ENCODE assay signal across 23 mouse cellular contexts in the genomic region with DNA sequence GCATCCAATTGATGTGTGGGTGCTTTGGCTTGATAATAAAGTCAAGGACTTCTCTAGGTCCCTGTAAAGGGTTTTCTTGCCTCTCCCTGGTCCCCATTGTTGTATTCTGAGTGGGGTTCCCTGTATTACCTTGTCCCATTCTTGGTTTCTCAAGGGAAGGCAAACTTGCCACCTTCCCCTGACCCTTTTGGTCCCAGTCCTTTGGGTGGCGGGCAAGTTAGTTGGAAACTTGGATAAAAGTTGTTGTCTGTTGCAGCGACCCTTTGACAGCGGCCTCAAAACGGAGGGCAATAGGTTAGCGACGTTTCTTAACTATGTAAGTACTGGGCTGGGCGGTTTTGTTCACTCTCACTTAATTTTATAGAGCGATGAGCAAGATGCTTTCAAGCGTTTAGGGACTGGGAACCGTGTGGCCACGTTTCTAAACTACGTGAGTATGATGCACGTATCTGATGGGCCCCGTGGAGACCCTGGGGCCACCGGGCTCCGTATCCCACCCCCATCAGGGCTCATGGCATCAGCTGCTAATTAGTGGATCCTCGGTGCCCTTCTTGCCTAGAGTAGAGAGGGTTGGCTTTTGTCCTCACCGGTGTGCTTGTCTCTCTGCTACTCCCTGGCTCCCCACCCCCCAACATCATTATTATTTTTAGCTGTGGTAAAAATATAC. TPM values are rescaled to one million over a fixed set of nuclear protein-coding genes. Genes with fewer than 3 reads are reported as not detected.
DNase-seq lines count a peak whose midpoint lies in the region; ATAC-seq and TF ChIP-seq lines count a peak whose summit lies in the region.
"Had no signal": no experiment of that assay in that cellular context is flagged by ENCODE, and none has a peak within 500 bp of the region (broad histone marks: within the 10 kb centered on the region; RNA-seq: fewer than 3 reads in every experiment).

No protein-coding gene starts in this region.

- no peak overlapping the region for H3K9ac ChIP-seq in heart, embryonic 12.5 days
- no peak overlapping the region for H3K9ac ChIP-seq in embryonic facial prominence, embryonic 15.5 days
- 0 out of 2 replicates have a peak overlapping the region, but pooled peaks have one; percentile 17 for H3K9ac ChIP-seq in limb, embryonic 11.5 days (ENCODE audit: low read length)
- H3K9ac ChIP-seq in limb, embryonic 14.5 days (ENCODE audit: low read depth, low read length, severe bottlenecking): no peak overlapping the region
- H3K9ac ChIP-seq: forebrain, embryonic 13.5 days had no signal

- no peak for TF ChIP-seq POLR2A in limb, embryonic 14.5 days (IDR thresholded peaks at IDR 0.05; ENCODE audit: borderline replicate concordance, extremely low read depth, insufficient read depth, insufficient read length)

- H3K4me1 ChIP-seq in heart, embryonic 12.5 days (replicated peaks): peaks cover 31% of the 10 kb centered on the region
- H3K4me1 ChIP-seq in embryonic facial prominence, embryonic 15.5 days: peaks cover 28% of the 10 kb centered on the region
- peaks cover 17% of the 10 kb centered on the region for H3K4me1 ChIP-seq in limb, embryonic 11.5 days (ENCODE audit: control insufficient read depth, insufficient read depth, low read length)
- peaks cover 22% of the 10 kb centered on the region for H3K4me1 ChIP-seq in limb, embryonic 14.5 days (ENCODE audit: control insufficient read depth, insufficient read depth, low read length)

- H3K4me3 ChIP-seq in heart, embryonic 12.5 days: no peak overlapping the region
- H3K4me3 ChIP-seq in embryonic facial prominence, embryonic 15.5 days (replicated peaks): no peak overlapping the region
- H3K4me3 ChIP-seq in limb, embryonic 11.5 days (ENCODE audit: low read depth, low read length): no peak overlapping the region
- no peak overlapping the region; the same call in 1 of the 2 replicates for H3K4me3 ChIP-seq in limb, embryonic 14.5 days (replicated peaks; ENCODE audit: low read length)
- H3K4me3 ChIP-seq: forebrain, embryonic 13.5 days; gastrocnemius, adult 2 months; heart, embryonic 13.5 days had no signal

- WGBS in heart, embryonic 12.5 days: 90% methylated on average over 18 of the region's 18 CpGs
- WGBS in embryonic facial prominence, embryonic 15.5 days: 69% methylated on average over 18 of the region's 18 CpGs
- 32% methylated on average over 18 of the region's 18 CpGs for WGBS in limb, embryonic 11.5 days
- 21% methylated on average over 18 of the region's 18 CpGs for WGBS in limb, embryonic 14.5 days

- no peak overlapping the region for H3K27ac ChIP-seq in heart, embryonic 12.5 days (ENCODE audit: poor library complexity, severe bottlenecking)
- H3K27ac ChIP-seq in embryonic facial prominence, embryonic 15.5 days (replicated peaks): peak overlapping the region; percentile 82; the same call in 1 of the 2 replicates
- H3K27ac ChIP-seq in limb, embryonic 11.5 days (replicated peaks; ENCODE audit: low read depth, low read length): no peak overlapping the region; the same call in 1 of the 2 replicates
- H3K27ac ChIP-seq in limb, embryonic 14.5 days (replicated peaks; ENCODE audit: low read depth, low read length): no peak overlapping the region
- H3K27ac ChIP-seq: forebrain, embryonic 13.5 days; hindbrain, embryonic 14.5 days had no signal

- peak; percentile 87 for DNase-seq in heart, adult 11 months
- peak; percentile 58 for DNase-seq in limb, embryonic 11.5 days (ENCODE audit: low spot score)
- no peak for DNase-seq in limb, embryonic 14.5 days (ENCODE audit: low spot score)
- no peak for DNase-seq in kidney, adult 11 months
- DNase-seq in urinary bladder, postnatal 25 days (ENCODE audit: low spot score): no peak
- DNase-seq in spleen, postnatal 14 days (ENCODE audit: low spot score in 2 of 2): no peak
- DNase-seq: adrenal gland, adult 2 months; adrenal gland, postnatal 14 days; cerebellum, adult 11 months; cerebellum, adult 2 months; cerebellum, adult 9-11 months; cerebellum, postnatal 25 days; gastrocnemius, postnatal 14 days; heart, postnatal 14 days; heart, postnatal 4 days had no signal

- H3K4me2 ChIP-seq in heart, embryonic 12.5 days: no peak overlapping the region
- no peak overlapping the region for H3K4me2 ChIP-seq in embryonic facial prominence, embryonic 15.5 days (replicated peaks)
- peak overlapping the region; percentile 31; the same call in 1 of the 2 replicates for H3K4me2 ChIP-seq in limb, embryonic 11.5 days (ENCODE audit: low read depth, severe bottlenecking)
- peak overlapping the region; percentile 33; the same call in 1 of the 2 replicates for H3K4me2 ChIP-seq in limb, embryonic 14.5 days (replicated peaks; ENCODE audit: low read depth, low read length, severe bottlenecking)
- H3K4me2 ChIP-seq: forebrain, embryonic 13.5 days had no signal

- H3K27me3 ChIP-seq in heart, embryonic 12.5 days (replicated peaks): no peaks in the 10 kb centered on the region
- H3K27me3 ChIP-seq in embryonic facial prominence, embryonic 15.5 days: no peaks in the 10 kb centered on the region
- no peaks in the 10 kb centered on the region for H3K27me3 ChIP-seq in limb, embryonic 11.5 days (ENCODE audit: control insufficient read depth, insufficient read depth, low read length)
- H3K27me3 ChIP-seq in limb, embryonic 14.5 days (ENCODE audit: control insufficient read depth, insufficient read depth, low read length): no peaks in the 10 kb centered on the region
- H3K27me3 ChIP-seq: forebrain, embryonic 13.5 days; heart, embryonic 13.5 days had no signal

- no peak for ATAC-seq in heart, embryonic 12.5 days (ENCODE audit: insufficient number of reproducible peaks, low FRiP score)
- no peak for ATAC-seq in embryonic facial prominence, embryonic 15.5 days (ENCODE audit: insufficient number of reproducible peaks, low FRiP score, low TSS enrichment, low read depth)
- ATAC-seq in limb, embryonic 11.5 days (ENCODE audit: insufficient number of reproducible peaks, low FRiP score, low TSS enrichment, low read depth): no peak
- ATAC-seq in limb, embryonic 14.5 days (ENCODE audit: low FRiP score, low read depth): 0 out of 2 replicates have a peak, but pooled peaks have one; percentile 1
- ATAC-seq: CD4-positive, CD25-positive, alpha-beta regulatory T cell, adult 4 months had no signal

- H3K9me3 ChIP-seq in heart, embryonic 12.5 days (replicated peaks): no peaks in the 10 kb centered on the region
- H3K9me3 ChIP-seq in embryonic facial prominence, embryonic 15.5 days (replicated peaks): no peaks in the 10 kb centered on the region
- H3K9me3 ChIP-seq in limb, embryonic 11.5 days (ENCODE audit: control insufficient read depth, low read length): no peaks in the 10 kb centered on the region
- H3K9me3 ChIP-seq in limb, embryonic 14.5 days (ENCODE audit: control insufficient read depth, low read length): no peaks in the 10 kb centered on the region
- H3K9me3 ChIP-seq: forebrain, embryonic 13.5 days; heart, embryonic 13.5 days had no signal

- H3K36me3 ChIP-seq in heart, embryonic 12.5 days: peaks cover 26% of the 10 kb centered on the region
- H3K36me3 ChIP-seq in embryonic facial prominence, embryonic 15.5 days: peaks cover 25% of the 10 kb centered on the region
- no peaks in the 10 kb centered on the region for H3K36me3 ChIP-seq in limb, embryonic 11.5 days (ENCODE audit: control insufficient read depth, insufficient read depth, low read length)
- H3K36me3 ChIP-seq in limb, embryonic 14.5 days (ENCODE audit: control insufficient read depth, insufficient read depth, low read length): peaks cover 36% of the 10 kb centered on the region

RNA-seq across cellular contexts. Expression of a gene that starts 26.2 kb away (rescaled TPM):
- polyA plus RNA-seq in heart, embryonic 12.5 days (2016; fragmentation: Nextera tagmentation; extraction: Ambion mirVana): 56.5 and 62.1 TPM in 2 replicates
- polyA plus RNA-seq in embryonic facial prominence, embryonic 15.5 days (2015; fragmentation: Nextera tagmentation; extraction: Ambion mirVana): 123 and 126 TPM in 2 replicates
- 39.3 and 44.3 TPM in 2 replicates for polyA plus RNA-seq in limb, embryonic 11.5 days (2014; fragmentation: Nextera tagmentation; extraction: Ambion mirVana)
- polyA plus RNA-seq in limb, embryonic 14.5 days (2012; rRNA removed): 106 TPM in 2 replicates
- polyA plus RNA-seq in limb, embryonic 14.5 days (2014; fragmentation: Nextera tagmentation; extraction: Ambion mirVana): 83.3 and 94.1 TPM in 2 replicates
- polyA plus RNA-seq: CD4-positive, CD25-positive, alpha-beta regulatory T cell, adult 4 months; erythroblast, embryonic 14.5 days had no signal

RNA-seq across cellular contexts. Expression of a gene that starts 57.3 kb away (rescaled TPM):
- 7.1 and 7.3 TPM in 2 replicates for polyA plus RNA-seq in heart, embryonic 12.5 days (2016; fragmentation: Nextera tagmentation; extraction: Ambion mirVana)
- 168 and 169 TPM in 2 replicates for polyA plus RNA-seq in embryonic facial prominence, embryonic 15.5 days (2015; fragmentation: Nextera tagmentation; extraction: Ambion mirVana)
- 166 and 178 TPM in 2 replicates for polyA plus RNA-seq in limb, embryonic 11.5 days (2014; fragmentation: Nextera tagmentation; extraction: Ambion mirVana)
- polyA plus RNA-seq in limb, embryonic 14.5 days (2012; rRNA removed): 115 and 157 TPM in 2 replicates
- 129 and 141 TPM in 2 replicates for polyA plus RNA-seq in limb, embryonic 14.5 days (2014; fragmentation: Nextera tagmentation; extraction: Ambion mirVana)

Comparison
In these comparisons a context has a peak if more than half of its experiments do, and no peak if none do; other contexts are left out.
1. DNase-seq: peak in heart, adult 11 months (single experiment) and limb, embryonic 11.5 days (single experiment); none in limb, embryonic 14.5 days (single experiment), kidney, adult 11 months (single experiment), urinary bladder, postnatal 25 days (single experiment) and spleen, postnatal 14 days (0 of 2).
2. H3K4me2 ChIP-seq: peak in limb, embryonic 11.5 days (single experiment) and limb, embryonic 14.5 days (single experiment); none in heart, embryonic 12.5 days (single experiment) and embryonic facial prominence, embryonic 15.5 days (single experiment).
3. RNA of a gene that starts 57.3 kb away (polyA plus RNA-seq): 166 to 178 TPM in limb, embryonic 11.5 days, 168 to 169 TPM in embryonic facial prominence, embryonic 15.5 days and 115 to 157 TPM in limb, embryonic 14.5 days; 7.1 to 7.3 TPM in heart, embryonic 12.5 days; every median in the first group is over 10 times any median in the second.